In the genomic region with DNA sequence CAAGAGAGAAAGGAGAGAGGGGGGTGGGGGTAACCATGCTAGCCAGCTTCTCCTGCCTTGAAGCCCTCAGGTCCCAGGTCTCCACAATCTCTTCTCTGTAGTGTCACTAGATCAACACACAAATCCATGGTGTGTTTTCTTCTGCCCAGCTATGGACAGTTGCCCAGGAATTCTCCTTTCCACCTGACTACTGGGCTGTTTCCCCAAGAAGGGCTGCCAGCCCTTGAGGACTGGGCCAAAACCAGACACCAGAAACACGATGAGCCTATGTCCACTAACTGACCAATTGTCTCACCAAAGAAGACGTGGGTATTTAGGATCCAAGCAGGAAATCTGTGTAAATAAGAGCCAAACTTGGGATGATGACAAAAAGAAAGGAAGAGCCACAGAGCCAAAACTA, we compare ENCODE assay signal across 19 mouse cellular contexts. TPM values are rescaled to one million over a fixed set of nuclear protein-coding genes. Genes with fewer than 3 reads are reported as not detected.
DNase-seq lines count a peak whose midpoint lies in the region; ATAC-seq and TF ChIP-seq lines count a peak whose summit lies in the region.
"Had no signal": no experiment of that assay in that cellular context is flagged by ENCODE, and none has a peak within 500 bp of the region (broad histone marks: within the 10 kb centered on the region; RNA-seq: fewer than 3 reads in every experiment).

No protein-coding gene starts in this region.

- TF ChIP-seq EP300 in heart, adult 2 months (IDR thresholded peaks at IDR 0.05; ENCODE audit: insufficient read depth, low read depth, low read length): no peak

- H3K27me3 ChIP-seq in heart, adult 2 months (ENCODE audit: control insufficient read depth, insufficient read depth, low read length): no peaks in the 10 kb centered on the region
- no peaks in the 10 kb centered on the region for H3K27me3 ChIP-seq in heart, embryonic 12.5 days (replicated peaks)
- H3K27me3 ChIP-seq in midbrain, embryonic 15.5 days (replicated peaks): no peaks in the 10 kb centered on the region
- H3K27me3 ChIP-seq: embryonic facial prominence, embryonic 15.5 days; liver, embryonic 15.5 days; Patski had no signal

- H3K4me2 ChIP-seq in heart, embryonic 12.5 days: no peak overlapping the region
- H3K4me2 ChIP-seq in midbrain, embryonic 15.5 days: no peak overlapping the region
- H3K4me2 ChIP-seq: embryonic facial prominence, embryonic 15.5 days; liver, embryonic 15.5 days; midbrain, embryonic 11.5 days had no signal

- no peak for TF ChIP-seq POLR2A in heart, adult 2 months (IDR thresholded peaks at IDR 0.05; ENCODE audit: insufficient read depth, low read depth, low read length)

- H3K4me3 ChIP-seq in heart, adult 2 months: no peak overlapping the region
- H3K4me3 ChIP-seq in heart, embryonic 12.5 days: no peak overlapping the region
- no peak overlapping the region for H3K4me3 ChIP-seq in midbrain, embryonic 15.5 days
- H3K4me3 ChIP-seq: embryonic facial prominence, embryonic 15.5 days; forebrain, embryonic 10.5 days; liver, embryonic 15.5 days had no signal

- H3K9me3 ChIP-seq in heart, embryonic 12.5 days (replicated peaks): no peaks in the 10 kb centered on the region
- H3K9me3 ChIP-seq in midbrain, embryonic 15.5 days: no peaks in the 10 kb centered on the region; the same call in 1 of the 2 replicates
- H3K9me3 ChIP-seq: embryonic facial prominence, embryonic 15.5 days; forebrain, embryonic 10.5 days; liver, embryonic 15.5 days had no signal

- H3K27ac ChIP-seq in heart, adult 2 months: no peak overlapping the region
- H3K27ac ChIP-seq in heart, embryonic 12.5 days (ENCODE audit: poor library complexity, severe bottlenecking): no peak overlapping the region
- H3K27ac ChIP-seq in midbrain, embryonic 15.5 days: no peak overlapping the region
- H3K27ac ChIP-seq: embryonic facial prominence, embryonic 15.5 days; forebrain, embryonic 10.5 days; liver, embryonic 15.5 days; macrophage had no signal

- no peak overlapping the region for H3K9ac ChIP-seq in heart, adult 2 months (ENCODE audit: low read depth, low read length)
- no peak overlapping the region for H3K9ac ChIP-seq in heart, embryonic 12.5 days
- H3K9ac ChIP-seq in midbrain, embryonic 15.5 days: no peak overlapping the region
- H3K9ac ChIP-seq: embryonic facial prominence, embryonic 15.5 days; forebrain, postnatal 0 days; liver, embryonic 15.5 days had no signal

- H3K79me2 ChIP-seq in heart, adult 2 months (replicated peaks; ENCODE audit: control insufficient read depth, insufficient read depth, low read length): no peaks in the 10 kb centered on the region

- no peaks in the 10 kb centered on the region for H3K36me3 ChIP-seq in heart, adult 2 months (ENCODE audit: control insufficient read depth, insufficient read depth, low read length)
- H3K36me3 ChIP-seq in heart, embryonic 12.5 days: no peaks in the 10 kb centered on the region
- H3K36me3 ChIP-seq in midbrain, embryonic 15.5 days (replicated peaks): no peaks in the 10 kb centered on the region
- H3K36me3 ChIP-seq: embryonic facial prominence, embryonic 15.5 days; forebrain, embryonic 10.5 days; liver, embryonic 15.5 days had no signal

- no peak for ATAC-seq in heart, embryonic 12.5 days (ENCODE audit: insufficient number of reproducible peaks, low FRiP score)
- ATAC-seq in midbrain, embryonic 15.5 days (replicated peaks): no peak
- ATAC-seq in megakaryocyte, adult 5-6 weeks (ENCODE audit: poor library complexity, severe bottlenecking): no peak
- ATAC-seq: forebrain, postnatal 0 days; hindbrain, embryonic 16.5 days; intestine, embryonic 16.5 days; Patski had no signal

- intact Hi-C loops in heart, adult 2 months (cut with DNase I): no loop called here
- intact Hi-C loops in heart, postnatal 14 days (cut with DNase I): no loop called here

- 30% methylated on average over 2 of the region's 2 CpGs for WGBS in heart, adult 2 months
- WGBS in heart, embryonic 12.5 days: 60% methylated on average over 2 of the region's 2 CpGs
- WGBS in midbrain, embryonic 15.5 days: 85% methylated on average over 2 of the region's 2 CpGs

- TF ChIP-seq CTCF in heart, adult 2 months (IDR thresholded peaks at IDR 0.05): no peak

- H3K4me1 ChIP-seq in heart, adult 2 months (ENCODE audit: control insufficient read depth, insufficient read depth, low read length): no peaks in the 10 kb centered on the region
- H3K4me1 ChIP-seq in heart, embryonic 12.5 days (replicated peaks): no peaks in the 10 kb centered on the region
- no peaks in the 10 kb centered on the region for H3K4me1 ChIP-seq in midbrain, embryonic 15.5 days
- H3K4me1 ChIP-seq: embryonic facial prominence, embryonic 15.5 days; forebrain, embryonic 10.5 days; liver, embryonic 15.5 days had no signal

- DNase-seq in adrenal gland, postnatal 25 days: peak; percentile 1
- no peak for DNase-seq in adrenal gland, postnatal 10 days
- peak; percentile 23 to 37 for DNase-seq in heart, adult 2 months
- peak; percentile 72 for DNase-seq in cerebellum, adult 9-11 months
- DNase-seq in heart, postnatal 14 days: peak; percentile 17 to 38
- DNase-seq: forebrain, postnatal 0 days; retina, postnatal 1 day; thymus, adult 2 months had no signal

RNA-seq across cellular contexts. Expression of a gene that starts 36.6 kb away (rescaled TPM):
- 0.18 TPM in 1 of 2 replicates, not detected in the other for total RNA-seq in adrenal gland, postnatal 25 days (2021)
- total RNA-seq in adrenal gland, postnatal 10 days (2021): under 1 TPM; 0.42 to 0.61 TPM
- total RNA-seq in heart, adult 2 months (2021): 10 to 100 TPM; 64.9 to 85.7 TPM
- polyA plus RNA-seq in heart, adult 2 months (2012; rRNA removed): 9.7 and 22.7 TPM in 2 replicates
- polyA plus RNA-seq in heart, embryonic 12.5 days (2016; fragmentation: Nextera tagmentation; extraction: Ambion mirVana): 2.7 and 3.5 TPM in 2 replicates
- 10 to 100 TPM; 85.3 to 86.9 TPM for total RNA-seq in heart, postnatal 14 days (2021)
- polyA plus RNA-seq in midbrain, embryonic 15.5 days (2015; fragmentation: Nextera tagmentation; extraction: Ambion mirVana): 8.7 and 9.9 TPM in 2 replicates
- total RNA-seq in megakaryocyte, adult 5-6 weeks (2015): 0.07 TPM in 1 of 2 replicates, not detected in the other
- 0.18 and 0.28 TPM in 2 replicates for total RNA-seq in megakaryocyte, adult 5-6 weeks (2017)
- polyA plus RNA-seq: Patski had no signal

Comparison
In these comparisons a context has a peak if more than half of its experiments do, and no peak if none do; other contexts are left out.
1. RNA of a gene that starts 36.6 kb away (total RNA-seq): 85.3 to 86.9 TPM in heart, postnatal 14 days and 64.9 to 85.7 TPM in heart, adult 2 months; 0.42 to 0.61 TPM in adrenal gland, postnatal 10 days, 0.07 to 0.28 TPM in megakaryocyte, adult 5-6 weeks and 0.18 TPM in adrenal gland, postnatal 25 days; every median in the first group is over 10 times any median in the second.